Mouse (Mus musculus) lung, postnatal 0 days (tissue): ENCODE measurements around the gene Dlg2.

Experiments used
- CTCF ChIP-seq: IDR thresholded peaks from 2 replicates; pipeline ENCODE4 v1.5.1; 2016; ENCODE audit warnings: antibody characterized with exemption, mild to moderate bottlenecking
- EP300 ChIP-seq: IDR thresholded peaks from 2 replicates; pipeline ENCODE4 v1.6.1; 2016; ENCODE audit warnings: antibody characterized with exemption, mild to moderate bottlenecking, control low read depth

DNA sequence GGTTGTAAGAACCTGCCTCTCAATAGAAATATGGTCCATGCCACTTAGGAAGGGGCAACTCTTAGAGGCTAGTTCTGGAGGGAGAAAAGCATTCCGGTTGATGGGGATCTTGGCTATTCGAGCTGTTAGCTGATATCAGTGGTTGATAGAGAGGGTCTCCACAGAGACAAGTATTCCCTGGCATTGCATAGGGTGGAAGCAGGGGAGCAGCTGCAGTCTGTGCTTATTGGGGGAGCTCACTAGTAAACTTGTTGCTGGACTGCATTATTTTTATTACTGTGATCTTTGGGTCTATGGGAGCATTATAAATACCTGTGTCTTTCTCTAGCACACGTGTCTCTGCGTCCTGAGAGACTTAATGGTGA lies 1066.8 kb downstream of the Dlg2 start:
- TF ChIP-seq EP300 (no peak), CTCF (no peak)
